Mouse (Mus musculus): ENCODE data around the gene Rfc2. TPM values are rescaled to one million over a fixed set of nuclear protein-coding genes. Genes with fewer than 3 reads are reported as not detected.

Rfc2 gene
- total and polyA plus RNA-seq, 3 experiments, result 222 to 283 (median 237) TPM

GRCm38 (mm10) chr5:134583884-134584213, 2.7 kb downstream of the Rfc2 start:
- Histone ChIP-seq H3K4me1 (ENCODE audit: control insufficient read depth in 1 of 2, insufficient read depth in 2 of 2) (peaks cover 2 to 48% of the 10 kb centered on the region in 2 experiments; a peak in 3 of 4 replicates), H3K27ac (ENCODE audit: insufficient read depth, low read depth) (no peak overlapping the region), H3K9me3 (replicated peaks; ENCODE audit: low read length) (no peaks in the 10 kb centered on the region), H3K27me3 (replicated peaks) (no peaks in the 10 kb centered on the region), H3K4me2 (ENCODE audit: insufficient read depth, low read depth, poor library complexity, severe bottlenecking) (peak overlapping the region; percentile 94), H3K9ac (ENCODE audit: insufficient read depth, low read depth) (peak overlapping the region; percentile 99), H3K36me3 (replicated peaks in 1 of 2; ENCODE audit: control insufficient read depth in 1 of 2, insufficient read depth in 1 of 2, low read length in 1 of 2) (peaks cover 20 to 33% of the 10 kb centered on the region in 2 experiments), H3K4me3 (replicated peaks in 1 of 3; ENCODE audit: low read depth in 2 of 3, low read length in 2 of 3, poor library complexity in 1 of 3) (peak overlapping the region; percentile 98 to 100 (median 100)), H3K79me2 (replicated peaks; ENCODE audit: control insufficient read depth, extremely low read depth, insufficient read depth, poor library complexity, severe bottlenecking) (peaks cover 44% of the 10 kb centered on the region)
- TF ChIP-seq JUND (conservative IDR thresholded peaks at IDR 0.05; ENCODE audit: low read depth, low read length) (no peak), TBP (conservative IDR thresholded peaks at IDR 0.05; ENCODE audit: low read depth, low read length) (no peak), ZNF384 (IDR thresholded peaks at IDR 0.05; ENCODE audit: low read depth, low read length) (no peak), ETS1 (conservative IDR thresholded peaks at IDR 0.05; ENCODE audit: low read depth, low read length) (no peak), POLR2AphosphoS2 (IDR thresholded peaks at IDR 0.05; ENCODE audit: low read depth, low read length) (no peak), ELF1 (IDR thresholded peaks at IDR 0.05; ENCODE audit: low read depth, low read length) (no peak), NRF1 (IDR thresholded peaks at IDR 0.05; ENCODE audit: low read depth, low read length) (no peak)
- dilution Hi-C loops (cut with MboI; ENCODE audit: extremely low pct_ligation_motif_present, extremely low pct_unique_long_range_greater_than_20kb, low sequenced_read_pairs), result no loop called here
- DNase-seq (ENCODE audit: extremely low read depth), result no peak
- in situ Hi-C loops (cut with MboI; ENCODE audit: low pct_ligation_motif_present, low pct_unique_long_range_greater_than_20kb, low sequenced_read_pairs), result loop anchor here (5.0 kb wide), 2 partner anchors 33 to 87 kb away; partner anchors contain the start of gene Lat2

- peaks cover 20 to 40% of the 10 kb centered on the region in 2 experiments for H3K36me3 ChIP-seq (replicated peaks in 1 of 2; ENCODE audit: control insufficient read depth in 1 of 2, insufficient read depth in 1 of 2, low read length in 1 of 2)
- peak; percentile 42 for DNase-seq (ENCODE audit: extremely low read depth)
- no peak overlapping the region for H3K4me2 ChIP-seq (ENCODE audit: insufficient read depth, low read depth, poor library complexity, severe bottlenecking)
- no peak overlapping the region for H3K9ac ChIP-seq (ENCODE audit: insufficient read depth, low read depth)
- in situ Hi-C loops (cut with MboI; ENCODE audit: low pct_ligation_motif_present, low pct_unique_long_range_greater_than_20kb, low sequenced_read_pairs) (loop anchor here (5.0 kb wide), 2 partner anchors 33 to 87 kb away; partner anchors contain the start of gene Lat2), dilution Hi-C loops (cut with MboI; ENCODE audit: extremely low pct_ligation_motif_present, extremely low pct_unique_long_range_greater_than_20kb, low sequenced_read_pairs) (no loop called here)
- no peaks in the 10 kb centered on the region for H3K27me3 ChIP-seq (replicated peaks)
- H3K4me3 ChIP-seq (replicated peaks in 1 of 3; ENCODE audit: low read depth in 2 of 3, low read length in 2 of 3, poor library complexity in 1 of 3), result no peak overlapping the region
- no peaks in the 10 kb centered on the region for H3K9me3 ChIP-seq (replicated peaks; ENCODE audit: low read length)
- peaks cover 44% of the 10 kb centered on the region for H3K79me2 ChIP-seq (replicated peaks; ENCODE audit: control insufficient read depth, extremely low read depth, insufficient read depth, poor library complexity, severe bottlenecking)
- TF ChIP-seq ZKSCAN1 (IDR thresholded peaks at IDR 0.05; ENCODE audit: borderline replicate concordance, low read depth, low read length) (no peak), JUN (IDR thresholded peaks at IDR 0.05; ENCODE audit: insufficient read depth, low read depth, low read length) (no peak), CHD2 (IDR thresholded peaks at IDR 0.05; ENCODE audit: low read length) (no peak), ETS1 (conservative IDR thresholded peaks at IDR 0.05; ENCODE audit: low read depth, low read length) (no peak), USF1 (IDR thresholded peaks at IDR 0.05; ENCODE audit: low read depth, low read length) (no peak), UBTF (IDR thresholded peaks at IDR 0.05; ENCODE audit: low read depth, low read length) (no peak), SMC3 (IDR thresholded peaks at IDR 0.05; ENCODE audit: low read depth, low read length) (no peak), MXI1 (IDR thresholded peaks at IDR 0.05; ENCODE audit: low read depth, low read length) (no peak), CTCF (conservative IDR thresholded peaks at IDR 0.05 in 1 of 2, IDR thresholded peaks at IDR 0.05 in 1 of 2; ENCODE audit: low read depth in 2 of 2, low read length in 2 of 2) (no peak), MAX (IDR thresholded peaks at IDR 0.05; ENCODE audit: low read length) (no peak), TCF12 (IDR thresholded peaks at IDR 0.05; ENCODE audit: low read depth, low read length) (no peak), PAX5 (IDR thresholded peaks at IDR 0.05; ENCODE audit: low read length) (no peak)
- H3K27ac ChIP-seq (ENCODE audit: insufficient read depth, low read depth), result no peak overlapping the region
- H3K4me1 ChIP-seq (ENCODE audit: control insufficient read depth in 1 of 2, insufficient read depth in 2 of 2), result peaks cover 0 to 44% of the 10 kb centered on the region in 2 experiments; a peak in 3 of 4 replicates
Observed at GRCm38 (mm10) chr5:134584798-134585197, 3.6 kb downstream of the Rfc2 start.
